Mouse (Mus musculus): ENCODE results near the gene Ap4s1. TPM values are rescaled to one million over a fixed set of nuclear protein-coding genes. Genes with fewer than 3 reads are reported as not detected.

Gene Ap4s1
- total RNA-seq, 1 experiment from 2014 or later = 34.3 TPM

DNA sequence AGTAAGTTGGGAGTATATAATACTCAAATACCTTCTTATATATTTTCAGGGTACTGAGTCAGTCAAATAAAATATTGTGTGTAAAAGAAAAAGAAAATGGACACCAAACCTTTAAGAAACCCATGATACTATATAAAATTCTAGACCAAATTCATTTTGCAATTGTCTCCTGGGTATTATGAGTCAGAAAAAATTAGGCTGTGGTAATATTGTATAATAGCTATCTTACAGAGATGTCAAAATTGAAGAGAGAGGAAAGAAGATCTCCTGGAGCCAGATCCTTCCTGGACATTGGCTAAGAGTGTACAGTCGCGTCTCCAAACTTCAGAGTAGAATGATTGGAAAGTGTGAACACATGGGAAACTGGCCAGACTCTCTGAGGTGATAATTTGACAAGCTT, 5.3 kb downstream of the Ap4s1 start:
- ATAC-seq (replicated peaks in 1 of 2; ENCODE audit: insufficient read depth in 1 of 2, low FRiP score in 2 of 2, low TSS enrichment in 1 of 2, low read depth in 1 of 2, poor library complexity in 2 of 2, severe bottlenecking in 2 of 2) = no peak

DNA sequence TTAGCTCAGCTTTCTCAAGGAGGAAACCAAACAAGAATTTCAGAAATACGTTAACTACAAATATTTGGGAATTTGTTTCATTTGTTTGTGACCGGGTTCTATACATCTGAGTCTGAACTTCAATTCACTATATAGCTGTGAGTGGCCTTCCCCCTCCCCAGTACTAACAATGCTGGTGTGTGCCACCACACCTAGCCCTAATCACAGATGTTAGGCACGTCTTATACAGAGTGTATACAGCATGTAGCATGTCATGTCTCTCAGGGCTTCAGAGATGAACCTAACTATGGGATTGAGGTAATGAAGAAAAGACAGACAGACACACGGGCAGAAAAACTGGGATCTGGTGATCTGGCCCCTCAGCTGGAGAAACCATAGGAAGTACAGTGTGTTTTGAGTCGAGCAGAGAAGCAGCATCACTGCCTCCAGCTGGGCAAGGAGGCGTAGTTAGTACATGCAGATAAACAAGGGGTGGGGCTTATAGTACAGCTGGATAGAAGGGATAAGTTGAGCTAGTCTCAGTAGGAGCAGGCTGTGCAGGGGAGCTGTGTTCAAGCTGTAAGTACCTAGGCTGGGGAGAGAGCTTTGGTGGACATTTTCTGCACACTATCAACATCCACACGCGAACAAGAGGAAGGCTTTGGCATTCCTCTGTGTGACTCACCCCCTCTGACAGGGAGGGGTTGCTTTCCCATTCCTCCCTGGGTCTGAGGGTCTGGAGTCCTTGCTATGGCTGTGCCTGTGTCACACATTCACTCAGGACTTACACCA, 9.0 kb downstream of the Ap4s1 start:
- ATAC-seq (replicated peaks in 1 of 2; ENCODE audit: insufficient read depth in 1 of 2, low FRiP score in 2 of 2, low TSS enrichment in 1 of 2, low read depth in 1 of 2, poor library complexity in 2 of 2, severe bottlenecking in 2 of 2) = peak in 1 of 2 experiments; percentile 22; a peak in 1 of 4 replicates

DNA sequence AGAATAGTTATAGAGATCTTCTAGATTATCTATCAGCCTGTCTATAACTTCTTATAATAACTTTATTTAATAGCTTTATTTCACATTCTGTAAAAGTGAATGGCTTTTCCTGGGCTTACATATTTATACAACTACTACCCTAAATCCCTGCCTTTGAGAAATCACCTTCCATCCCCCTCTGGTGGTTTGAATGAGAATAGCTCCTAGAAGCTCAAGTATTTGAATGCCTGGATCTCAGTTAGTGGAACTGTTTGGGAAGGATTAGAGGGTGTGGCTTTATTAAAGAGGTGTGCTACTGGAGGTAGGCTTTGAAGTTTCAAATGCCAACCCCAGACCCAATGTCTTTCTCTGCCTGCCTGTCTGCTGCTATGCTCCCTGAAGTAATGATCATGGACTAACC, 10.9 kb downstream of the Ap4s1 start:
- no peak for ATAC-seq (replicated peaks in 1 of 2; ENCODE audit: insufficient read depth in 1 of 2, low FRiP score in 2 of 2, low TSS enrichment in 1 of 2, low read depth in 1 of 2, poor library complexity in 2 of 2, severe bottlenecking in 2 of 2)

DNA sequence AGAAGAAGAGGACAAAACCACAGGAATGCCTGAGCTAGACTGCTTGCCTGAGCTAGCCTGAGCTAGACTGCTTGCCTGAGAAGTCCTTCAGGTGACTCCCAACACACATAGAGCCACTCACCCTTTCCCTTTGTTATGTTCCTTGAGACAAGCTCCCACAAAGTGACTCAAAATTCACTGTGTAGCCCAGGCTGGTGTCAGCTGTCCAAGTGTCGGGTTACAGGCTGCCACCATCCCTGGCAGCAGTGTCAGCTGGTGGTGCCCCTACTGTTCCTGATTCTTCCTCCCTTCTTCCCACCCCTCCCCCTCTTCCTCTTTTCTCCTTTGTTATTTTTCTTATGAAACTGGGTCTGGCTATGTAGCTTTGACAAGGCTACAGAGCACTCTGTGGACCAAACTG, 13.0 kb downstream of the Ap4s1 start:
- peak; percentile 81 to 84 for ATAC-seq (replicated peaks in 1 of 2; ENCODE audit: insufficient read depth in 1 of 2, low FRiP score in 2 of 2, low TSS enrichment in 1 of 2, low read depth in 1 of 2, poor library complexity in 2 of 2, severe bottlenecking in 2 of 2)

DNA sequence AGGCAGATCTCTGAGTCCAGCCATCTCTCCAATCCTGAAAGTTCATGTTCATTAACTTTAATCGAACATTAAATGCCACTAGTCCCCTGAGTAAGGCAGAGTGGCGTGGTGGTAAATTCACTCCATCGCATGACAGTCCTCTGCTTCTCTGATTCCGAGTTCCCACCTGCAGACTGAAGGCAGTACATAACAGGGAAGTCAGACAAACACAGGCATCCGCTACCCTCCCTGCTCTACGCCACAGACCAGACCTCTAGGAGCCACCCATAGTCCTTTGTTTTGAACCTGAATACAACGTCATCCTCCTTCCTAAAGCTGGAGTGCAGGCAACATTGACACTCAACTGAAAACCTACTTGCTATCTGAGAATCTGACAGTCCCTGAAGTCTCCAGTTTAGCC, 13.7 kb downstream of the Ap4s1 start:
- peak; percentile 46 to 60 for ATAC-seq (replicated peaks in 1 of 2; ENCODE audit: insufficient read depth in 1 of 2, low FRiP score in 2 of 2, low TSS enrichment in 1 of 2, low read depth in 1 of 2, poor library complexity in 2 of 2, severe bottlenecking in 2 of 2)

DNA sequence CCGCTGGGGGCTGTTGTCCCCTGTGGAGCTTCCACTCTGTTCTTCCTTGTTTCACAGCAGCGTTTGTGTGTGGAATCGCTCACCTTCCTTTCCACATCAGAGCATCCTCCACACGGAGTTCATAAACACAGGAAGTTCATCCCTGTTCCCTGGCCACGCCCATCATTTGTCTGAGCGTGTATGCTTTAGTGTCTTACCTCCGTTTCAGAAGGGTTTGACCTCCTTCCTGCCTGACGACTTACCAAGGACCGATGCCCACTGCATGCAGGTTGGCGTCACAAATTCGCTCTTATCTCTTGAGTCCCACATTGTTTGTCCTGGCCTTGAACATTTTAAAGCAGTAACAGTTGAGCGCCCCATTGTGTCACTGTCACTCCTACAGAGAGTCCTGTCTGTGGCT, 14.9 kb downstream of the Ap4s1 start:
- no peak for ATAC-seq (replicated peaks in 1 of 2; ENCODE audit: insufficient read depth in 1 of 2, low FRiP score in 2 of 2, low TSS enrichment in 1 of 2, low read depth in 1 of 2, poor library complexity in 2 of 2, severe bottlenecking in 2 of 2)

DNA sequence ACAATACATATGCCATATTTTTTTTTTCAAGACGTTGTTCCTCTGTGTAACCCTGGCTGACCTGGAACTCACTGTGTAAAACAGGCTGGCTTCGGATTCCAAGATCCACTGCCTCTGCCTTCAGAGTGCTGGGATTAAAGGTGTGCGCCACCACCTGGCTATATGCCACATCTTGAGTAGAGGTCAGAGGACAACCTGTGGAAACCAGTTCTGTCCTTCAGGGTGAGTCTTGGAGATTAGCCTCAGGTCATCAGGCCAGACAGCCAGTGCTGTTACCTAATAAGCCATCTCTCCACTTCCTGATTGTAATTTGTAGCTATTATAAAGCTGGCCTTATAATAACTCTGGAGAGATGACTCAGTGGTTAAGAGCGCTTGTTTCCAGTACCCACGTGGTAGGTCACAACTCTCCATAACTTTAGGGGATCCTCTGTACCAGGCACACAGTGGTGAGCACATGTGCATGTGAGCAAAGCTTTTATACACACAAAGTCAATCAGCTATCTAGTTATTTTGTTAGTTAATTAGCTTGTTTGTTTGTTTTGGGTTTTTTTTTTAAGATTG, 15.9 kb downstream of the Ap4s1 start:
- no peak for ATAC-seq (replicated peaks in 1 of 2; ENCODE audit: insufficient read depth in 1 of 2, low FRiP score in 2 of 2, low TSS enrichment in 1 of 2, low read depth in 1 of 2, poor library complexity in 2 of 2, severe bottlenecking in 2 of 2)

DNA sequence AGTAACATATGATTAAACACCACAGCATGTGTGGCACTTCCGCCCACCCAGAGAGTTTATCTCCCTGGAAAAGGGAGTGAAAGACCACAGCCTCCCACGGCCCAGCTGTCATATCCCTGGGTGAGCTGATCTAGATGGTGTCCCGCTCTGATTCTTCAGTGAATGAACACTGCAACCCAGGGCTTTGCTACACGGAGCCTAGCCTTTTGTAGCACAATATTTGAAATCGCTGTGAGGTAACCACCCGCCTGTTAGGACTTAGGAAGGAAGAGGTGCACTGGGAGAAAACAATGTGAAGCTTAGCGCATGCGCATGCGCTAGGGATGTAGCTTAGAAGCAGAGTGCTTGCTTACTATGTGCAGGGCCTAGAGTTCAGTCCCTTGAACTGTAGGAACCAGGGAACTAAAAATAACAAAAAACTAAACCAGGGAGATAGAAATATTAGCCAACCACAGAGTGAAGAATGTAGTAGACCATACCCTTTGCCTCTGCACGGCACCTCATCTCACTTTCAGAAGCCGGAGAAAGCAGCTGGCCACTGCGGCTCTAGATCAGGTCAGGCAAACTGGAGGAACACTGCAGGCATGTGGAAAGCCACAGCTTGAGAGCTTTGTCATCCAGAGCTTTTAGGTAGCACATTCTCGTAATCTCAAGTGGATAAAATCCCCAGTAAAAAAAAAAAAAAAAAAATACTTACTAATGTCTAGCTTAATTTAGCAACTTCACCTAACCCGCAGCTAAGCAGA, 18.3 kb downstream of the Ap4s1 start:
- peak; percentile 50 to 60; a peak in 2 of 4 replicates for ATAC-seq (replicated peaks in 1 of 2; ENCODE audit: insufficient read depth in 1 of 2, low FRiP score in 2 of 2, low TSS enrichment in 1 of 2, low read depth in 1 of 2, poor library complexity in 2 of 2, severe bottlenecking in 2 of 2)

DNA sequence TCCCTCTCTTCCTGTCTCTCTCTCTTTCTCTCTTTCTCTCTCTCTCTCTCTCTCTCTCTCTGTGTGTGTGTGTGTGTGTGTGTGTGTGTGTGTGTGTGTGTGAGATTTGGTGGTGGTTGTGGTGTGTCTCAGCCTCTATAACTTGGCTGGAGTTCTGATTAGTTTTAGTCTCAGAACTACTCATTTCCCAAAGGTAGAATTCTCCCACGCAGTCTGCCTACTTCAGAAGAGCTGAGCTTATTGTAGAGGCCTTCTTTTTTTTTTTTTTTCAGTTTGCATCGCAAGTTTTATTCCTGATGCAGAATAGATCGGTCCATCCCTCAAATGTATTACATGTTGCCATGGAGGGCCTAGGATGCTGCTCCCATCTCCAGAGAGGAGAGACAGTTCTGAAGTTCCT, 18.9 kb downstream of the Ap4s1 start:
- no peak for ATAC-seq (replicated peaks in 1 of 2; ENCODE audit: insufficient read depth in 1 of 2, low FRiP score in 2 of 2, low TSS enrichment in 1 of 2, low read depth in 1 of 2, poor library complexity in 2 of 2, severe bottlenecking in 2 of 2)

DNA sequence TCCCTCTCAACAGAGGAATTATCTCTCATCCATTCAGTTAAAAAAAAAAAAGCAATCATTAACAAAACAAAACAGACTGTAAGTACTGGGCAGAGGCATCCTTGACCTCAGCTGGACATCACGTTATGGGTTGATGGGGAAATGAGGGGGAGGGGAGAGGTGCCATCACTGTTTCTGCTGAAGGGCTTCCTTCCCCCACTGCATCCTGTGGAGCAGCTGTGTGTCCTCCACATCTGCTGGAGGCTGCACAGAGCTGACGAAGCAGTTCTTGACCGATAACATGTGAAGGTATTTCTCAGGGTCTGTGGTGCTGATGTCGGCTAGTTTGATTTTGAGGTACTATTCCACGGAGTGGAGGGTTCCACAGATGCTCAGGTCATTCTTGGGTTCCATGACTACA, 19.3 kb downstream of the Ap4s1 start:
- no peak for ATAC-seq (replicated peaks in 1 of 2; ENCODE audit: insufficient read depth in 1 of 2, low FRiP score in 2 of 2, low TSS enrichment in 1 of 2, low read depth in 1 of 2, poor library complexity in 2 of 2, severe bottlenecking in 2 of 2)

DNA sequence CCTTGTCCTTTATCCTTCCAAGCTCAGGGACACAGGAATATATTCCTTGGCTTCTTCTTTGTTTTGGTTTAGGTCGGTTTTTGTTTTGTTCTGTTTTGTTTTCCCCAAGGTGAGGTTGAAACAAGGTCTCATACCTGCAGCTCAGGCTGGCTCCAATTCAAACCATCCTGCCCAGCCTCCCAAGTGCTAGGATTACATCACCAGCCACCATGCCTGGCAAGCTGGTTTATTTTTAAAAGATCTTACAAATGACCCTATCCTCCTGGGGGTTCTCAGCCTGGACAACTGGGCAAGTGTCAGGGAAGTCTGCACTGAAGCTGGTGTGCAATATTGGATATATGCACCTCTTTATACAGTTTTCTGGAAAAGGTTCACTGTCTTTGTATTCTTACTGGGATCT, 21.9 kb downstream of the Ap4s1 start:
- no peak for ATAC-seq (replicated peaks in 1 of 2; ENCODE audit: insufficient read depth in 1 of 2, low FRiP score in 2 of 2, low TSS enrichment in 1 of 2, low read depth in 1 of 2, poor library complexity in 2 of 2, severe bottlenecking in 2 of 2)

DNA sequence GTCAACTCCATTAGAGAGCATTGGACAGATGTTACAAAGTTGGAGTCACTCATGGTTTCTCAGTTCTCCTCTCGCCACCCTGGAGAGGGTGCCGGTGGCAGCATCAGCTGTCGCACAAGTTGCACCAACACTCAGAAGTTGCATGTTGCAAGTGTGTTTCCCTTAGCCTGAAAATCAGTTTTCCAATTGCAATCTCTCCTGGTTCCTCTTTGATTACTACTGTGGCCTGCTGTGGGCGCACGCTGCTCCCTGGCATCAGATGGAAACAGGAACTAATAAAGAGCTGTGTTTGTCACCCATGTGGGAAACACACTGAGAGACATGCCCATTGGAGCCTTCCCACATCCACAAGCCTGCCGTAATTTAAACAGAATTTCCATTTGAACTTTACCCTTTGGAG, 27.8 kb downstream of the Ap4s1 start:
- peak; percentile 56 to 62; a peak in 2 of 4 replicates for ATAC-seq (replicated peaks in 1 of 2; ENCODE audit: insufficient read depth in 1 of 2, low FRiP score in 2 of 2, low TSS enrichment in 1 of 2, low read depth in 1 of 2, poor library complexity in 2 of 2, severe bottlenecking in 2 of 2)

DNA sequence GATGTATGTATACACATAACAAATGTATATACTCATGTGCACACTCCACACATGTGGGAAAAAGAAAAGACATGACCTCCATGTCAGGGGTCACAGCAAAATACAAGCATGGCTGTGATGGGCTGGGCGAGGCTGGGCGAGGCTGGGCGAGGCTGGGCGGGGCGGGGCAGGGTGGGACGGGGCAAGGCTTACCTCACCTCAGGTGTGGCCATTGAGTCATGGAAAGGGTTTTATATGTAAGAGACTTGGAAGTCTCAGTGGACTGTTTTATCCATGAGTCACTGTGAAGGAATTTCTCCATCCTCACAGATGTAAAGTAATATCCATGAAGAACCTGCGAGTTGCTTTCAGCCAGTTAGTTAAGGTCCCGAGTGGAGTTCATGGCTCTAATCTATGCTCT, 31.0 kb downstream of the Ap4s1 start:
- ATAC-seq (replicated peaks in 1 of 2; ENCODE audit: insufficient read depth in 1 of 2, low FRiP score in 2 of 2, low TSS enrichment in 1 of 2, low read depth in 1 of 2, poor library complexity in 2 of 2, severe bottlenecking in 2 of 2) = no peak

DNA sequence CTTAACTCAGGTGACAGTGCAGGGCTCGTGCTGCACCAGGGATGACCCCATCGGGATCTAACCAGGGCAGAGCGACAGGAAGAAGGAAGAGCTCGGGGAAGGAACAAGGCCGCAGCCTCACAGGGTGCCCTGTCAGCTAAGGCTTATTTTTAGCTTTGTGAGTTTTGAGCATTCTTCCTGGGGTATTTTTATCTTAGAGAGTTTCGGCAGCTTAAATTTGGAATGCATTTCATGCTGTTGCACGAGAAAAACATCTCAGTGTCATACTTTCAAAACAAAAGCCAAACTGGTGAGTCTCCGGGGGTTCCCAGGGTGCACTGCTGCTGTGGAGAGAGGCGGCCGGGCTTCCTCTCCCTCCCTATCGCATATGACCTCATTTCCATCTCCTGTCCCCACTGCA, 38.2 kb downstream of the Ap4s1 start:
- no peak for ATAC-seq (replicated peaks in 1 of 2; ENCODE audit: insufficient read depth in 1 of 2, low FRiP score in 2 of 2, low TSS enrichment in 1 of 2, low read depth in 1 of 2, poor library complexity in 2 of 2, severe bottlenecking in 2 of 2)

DNA sequence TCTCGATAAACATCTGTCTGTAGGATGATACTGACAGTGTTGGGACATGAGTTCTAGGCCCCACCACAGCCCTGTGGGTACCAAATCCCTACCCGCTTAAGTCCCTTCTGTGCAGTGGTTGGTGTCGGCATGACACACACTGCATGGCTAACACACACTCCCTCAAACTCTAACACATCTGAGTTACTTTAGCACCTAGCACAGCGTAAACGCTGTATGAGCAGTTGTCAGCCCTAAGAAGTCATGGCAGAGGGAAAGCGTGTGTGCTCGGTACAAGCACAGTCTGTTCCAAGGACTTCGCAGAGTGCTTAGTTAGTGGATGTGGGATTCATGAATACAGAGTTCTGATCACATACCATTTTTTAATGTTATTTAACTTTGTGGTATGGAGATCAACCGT, 39.0 kb downstream of the Ap4s1 start:
- no peak for ATAC-seq (replicated peaks in 1 of 2; ENCODE audit: insufficient read depth in 1 of 2, low FRiP score in 2 of 2, low TSS enrichment in 1 of 2, low read depth in 1 of 2, poor library complexity in 2 of 2, severe bottlenecking in 2 of 2)

DNA sequence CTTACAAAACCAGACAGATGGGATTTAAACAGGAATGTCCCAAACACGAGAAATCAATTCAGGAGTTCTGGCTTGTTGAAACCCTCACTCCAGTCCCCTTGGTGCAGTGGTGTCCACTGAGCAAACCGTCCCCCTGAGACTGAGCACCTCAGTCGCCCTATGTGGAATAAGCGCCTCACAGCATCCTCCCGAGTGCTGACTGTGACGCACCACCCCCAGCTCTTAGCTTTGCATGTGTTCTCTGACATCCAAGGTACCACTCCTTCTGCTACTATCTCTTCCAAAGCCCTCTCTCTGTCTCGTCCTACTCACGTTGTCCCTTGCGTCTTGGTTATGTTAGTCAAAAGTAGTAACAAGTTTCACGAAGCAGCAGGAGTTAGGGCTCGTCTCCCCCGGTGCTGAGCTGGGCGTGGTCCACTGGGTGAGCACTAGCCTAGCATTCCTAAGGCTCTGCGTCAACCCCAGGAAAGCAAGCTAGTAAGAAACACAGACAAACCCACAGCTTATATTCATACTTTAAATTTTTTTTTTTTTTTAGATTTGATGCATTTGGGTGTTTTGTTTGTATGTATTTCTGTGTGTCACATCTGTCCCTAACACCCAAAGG, 43.9 kb downstream of the Ap4s1 start:
- ATAC-seq (replicated peaks in 1 of 2; ENCODE audit: insufficient read depth in 1 of 2, low FRiP score in 2 of 2, low TSS enrichment in 1 of 2, low read depth in 1 of 2, poor library complexity in 2 of 2, severe bottlenecking in 2 of 2) = no peak

DNA sequence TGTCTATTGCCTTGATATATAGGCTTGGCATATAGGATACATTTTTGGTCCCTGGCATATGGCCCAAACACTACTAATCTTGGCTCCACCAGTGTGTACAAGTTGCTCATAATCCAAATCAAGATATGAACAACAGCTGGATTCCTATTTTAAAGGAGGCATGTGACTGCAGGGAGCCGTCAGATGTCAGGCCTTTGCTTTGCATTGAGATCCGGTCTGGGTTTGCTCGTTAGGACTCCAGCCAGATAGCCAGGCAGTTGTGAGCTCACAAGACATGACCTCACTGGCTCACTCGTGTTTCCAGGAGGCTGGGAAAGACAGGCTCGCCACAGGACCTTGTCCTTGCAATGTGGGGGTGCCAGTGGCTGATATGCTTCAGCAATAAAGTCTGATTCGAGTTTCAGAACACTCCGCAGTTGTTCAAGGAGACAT, 45.0 kb downstream of the Ap4s1 start:
- no peak for ATAC-seq (replicated peaks in 1 of 2; ENCODE audit: insufficient read depth in 1 of 2, low FRiP score in 2 of 2, low TSS enrichment in 1 of 2, low read depth in 1 of 2, poor library complexity in 2 of 2, severe bottlenecking in 2 of 2)

DNA sequence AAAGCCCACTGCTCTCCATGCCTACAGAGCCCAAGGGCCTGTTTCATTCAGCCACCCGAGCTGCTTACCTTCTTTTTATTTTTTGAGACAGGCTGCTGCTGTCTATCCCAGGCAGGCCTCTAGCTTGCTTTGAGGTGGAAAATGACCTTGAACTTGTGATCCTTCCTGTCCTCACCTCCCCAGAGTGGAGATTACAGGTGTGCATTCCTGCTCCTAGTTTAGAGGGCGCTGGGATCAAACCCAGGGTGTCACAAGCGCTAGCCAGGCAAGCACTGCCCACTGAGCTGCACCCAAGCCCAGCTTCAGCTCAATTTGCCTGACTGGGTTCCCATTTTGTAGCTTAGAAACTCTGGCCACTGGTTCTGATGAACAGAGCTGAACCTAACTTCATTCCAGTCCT, 45.5 kb downstream of the Ap4s1 start:
- ATAC-seq (replicated peaks in 1 of 2; ENCODE audit: insufficient read depth in 1 of 2, low FRiP score in 2 of 2, low TSS enrichment in 1 of 2, low read depth in 1 of 2, poor library complexity in 2 of 2, severe bottlenecking in 2 of 2) = no peak
